Mouse (Mus musculus): ENCODE measurements around the gene Cdc34b. TPM values are rescaled to one million over a fixed set of nuclear protein-coding genes. Genes with fewer than 3 reads are reported as not detected.

Gene Cdc34b
- polyA plus RNA-seq, 1 experiment from 2014 or later: 0.23 TPM

GRCm38 (mm10) chr11:94759916-94760315, 18.3 kb downstream of the Cdc34b start:
- H3K4me2 ChIP-seq (replicated peaks): no peak overlapping the region
- H3K27me3 ChIP-seq: no peaks in the 10 kb centered on the region
- no peaks in the 10 kb centered on the region for H3K36me3 ChIP-seq
- no peaks in the 10 kb centered on the region for H3K9me3 ChIP-seq (replicated peaks)
- WGBS: 84% methylated on average over 6 of the region's 6 CpGs
- H3K4me1 ChIP-seq: no peaks in the 10 kb centered on the region
- no peak overlapping the region for H3K9ac ChIP-seq
- ATAC-seq (ENCODE audit: low FRiP score): no peak
- no peak overlapping the region for H3K4me3 ChIP-seq
- H3K27ac ChIP-seq: no peak overlapping the region

GRCm38 (mm10) chr11:94760364-94760763, 18.8 kb downstream of the Cdc34b start:
- H3K36me3 ChIP-seq: no peaks in the 10 kb centered on the region
- H3K4me1 ChIP-seq: no peaks in the 10 kb centered on the region
- WGBS: 91% methylated on average over 3 of the region's 3 CpGs
- no peak overlapping the region for H3K4me2 ChIP-seq (replicated peaks)
- ATAC-seq (ENCODE audit: low FRiP score): no peak
- no peak overlapping the region for H3K4me3 ChIP-seq
- H3K27me3 ChIP-seq: no peaks in the 10 kb centered on the region
- H3K9me3 ChIP-seq (replicated peaks): no peaks in the 10 kb centered on the region
- no peak overlapping the region for H3K9ac ChIP-seq
- no peak overlapping the region for H3K27ac ChIP-seq

GRCm38 (mm10) chr11:94760799-94761198, 19.2 kb downstream of the Cdc34b start:
- Histone ChIP-seq H3K27me3 (no peaks in the 10 kb centered on the region), H3K9ac (no peak overlapping the region), H3K27ac (no peak overlapping the region), H3K36me3 (no peaks in the 10 kb centered on the region), H3K4me2 (replicated peaks) (no peak overlapping the region), H3K9me3 (replicated peaks) (no peaks in the 10 kb centered on the region), H3K4me3 (no peak overlapping the region), H3K4me1 (no peaks in the 10 kb centered on the region)
- ATAC-seq (ENCODE audit: low FRiP score): no peak
- WGBS: 77% methylated on average over 7 of the region's 7 CpGs

GRCm38 (mm10) chr11:94762281-94762680, 20.7 kb downstream of the Cdc34b start:
- H3K4me1 ChIP-seq: no peaks in the 10 kb centered on the region
- H3K27ac ChIP-seq: no peak overlapping the region
- H3K9ac ChIP-seq: no peak overlapping the region
- H3K36me3 ChIP-seq: no peaks in the 10 kb centered on the region
- 86% methylated on average over 1 of the region's 1 CpGs for WGBS
- no peaks in the 10 kb centered on the region for H3K9me3 ChIP-seq (replicated peaks)
- no peak for ATAC-seq (ENCODE audit: low FRiP score)
- H3K4me3 ChIP-seq: no peak overlapping the region
- H3K27me3 ChIP-seq: no peaks in the 10 kb centered on the region
- H3K4me2 ChIP-seq (replicated peaks): no peak overlapping the region

- ATAC-seq (ENCODE audit: low FRiP score): no peak
- Histone ChIP-seq H3K27me3 (no peaks in the 10 kb centered on the region), H3K36me3 (no peaks in the 10 kb centered on the region), H3K27ac (no peak overlapping the region), H3K4me3 (no peak overlapping the region), H3K9me3 (replicated peaks) (no peaks in the 10 kb centered on the region), H3K4me2 (replicated peaks) (no peak overlapping the region), H3K4me1 (no peaks in the 10 kb centered on the region), H3K9ac (no peak overlapping the region)
- 37% methylated on average over 6 of the region's 6 CpGs for WGBS
Measured at GRCm38 (mm10) chr11:94762775-94763174, 21.2 kb downstream of the Cdc34b start.

GRCm38 (mm10) chr11:94767241-94767640, 25.7 kb downstream of the Cdc34b start:
- H3K4me1 ChIP-seq: no peaks in the 10 kb centered on the region
- H3K36me3 ChIP-seq: no peaks in the 10 kb centered on the region
- H3K9me3 ChIP-seq (replicated peaks): no peaks in the 10 kb centered on the region
- H3K27me3 ChIP-seq: no peaks in the 10 kb centered on the region
- ATAC-seq (ENCODE audit: low FRiP score): no peak
- 89% methylated on average over 2 of the region's 2 CpGs for WGBS
- no peak overlapping the region for H3K4me3 ChIP-seq
- H3K4me2 ChIP-seq (replicated peaks): no peak overlapping the region
- H3K27ac ChIP-seq: no peak overlapping the region
- H3K9ac ChIP-seq: no peak overlapping the region

- Histone ChIP-seq H3K27ac (no peak overlapping the region), H3K27me3 (no peaks in the 10 kb centered on the region), H3K4me2 (replicated peaks) (no peak overlapping the region), H3K4me1 (no peaks in the 10 kb centered on the region), H3K4me3 (no peak overlapping the region), H3K9me3 (replicated peaks) (no peaks in the 10 kb centered on the region), H3K9ac (no peak overlapping the region), H3K36me3 (no peaks in the 10 kb centered on the region)
- ATAC-seq (ENCODE audit: low FRiP score): no peak
- WGBS: 82% methylated on average over 3 of the region's 3 CpGs
Measured at GRCm38 (mm10) chr11:94772363-94773055, 30.9 kb downstream of the Cdc34b start.

- WGBS: 83% methylated on average over 1 of the region's 1 CpGs
- H3K9ac ChIP-seq: no peak overlapping the region
- no peak overlapping the region for H3K27ac ChIP-seq
- H3K4me3 ChIP-seq: no peak overlapping the region
- no peaks in the 10 kb centered on the region for H3K27me3 ChIP-seq
- ATAC-seq (ENCODE audit: low FRiP score): no peak
- H3K4me1 ChIP-seq: no peaks in the 10 kb centered on the region
- no peaks in the 10 kb centered on the region for H3K36me3 ChIP-seq
- no peak overlapping the region for H3K4me2 ChIP-seq (replicated peaks)
- H3K9me3 ChIP-seq (replicated peaks): no peaks in the 10 kb centered on the region
Measured at GRCm38 (mm10) chr11:94773851-94774250, 32.3 kb downstream of the Cdc34b start.

GRCm38 (mm10) chr11:94774887-94775497, 33.4 kb downstream of the Cdc34b start:
- Histone ChIP-seq H3K27me3 (no peaks in the 10 kb centered on the region), H3K36me3 (no peaks in the 10 kb centered on the region), H3K27ac (no peak overlapping the region), H3K4me3 (no peak overlapping the region), H3K4me1 (no peaks in the 10 kb centered on the region), H3K9ac (no peak overlapping the region), H3K4me2 (replicated peaks) (no peak overlapping the region), H3K9me3 (replicated peaks) (no peaks in the 10 kb centered on the region)
- WGBS: 89% methylated on average over 5 of the region's 5 CpGs
- ATAC-seq (ENCODE audit: low FRiP score): no peak

- Histone ChIP-seq H3K27me3 (no peaks in the 10 kb centered on the region), H3K4me2 (replicated peaks) (no peak within 1 kb of the TSS), H3K27ac (no peak within 1 kb of the TSS), H3K9me3 (replicated peaks) (no peaks in the 10 kb centered on the region), H3K4me1 (no peaks in the 10 kb centered on the region), H3K4me3 (no peak within 1 kb of the TSS), H3K36me3 (no peaks in the 10 kb centered on the region), H3K9ac (no peak within 1 kb of the TSS)
- no peak for ATAC-seq (ENCODE audit: low FRiP score)
Measured at GRCm38 (mm10) chr11:94782603-94783002, 41.0 kb downstream of the Cdc34b start, which contains the start of gene Tmem92. Gene Tmem92 (minus strand): TSS chr11:94782703.

GRCm38 (mm10) chr11:94785247-94785646, 43.7 kb downstream of the Cdc34b start:
- Histone ChIP-seq H3K4me3 (no peak overlapping the region), H3K4me1 (no peaks in the 10 kb centered on the region), H3K9ac (no peak overlapping the region), H3K36me3 (no peaks in the 10 kb centered on the region), H3K27me3 (no peaks in the 10 kb centered on the region), H3K4me2 (replicated peaks) (no peak overlapping the region), H3K27ac (no peak overlapping the region), H3K9me3 (replicated peaks) (no peaks in the 10 kb centered on the region)
- no peak for ATAC-seq (ENCODE audit: low FRiP score)
- WGBS: 9% methylated on average over 2 of the region's 2 CpGs

- Histone ChIP-seq H3K27me3 (no peaks in the 10 kb centered on the region), H3K4me3 (no peak overlapping the region), H3K36me3 (no peaks in the 10 kb centered on the region), H3K27ac (no peak overlapping the region), H3K4me2 (replicated peaks) (no peak overlapping the region), H3K4me1 (no peaks in the 10 kb centered on the region), H3K9me3 (replicated peaks) (no peaks in the 10 kb centered on the region), H3K9ac (no peak overlapping the region)
- ATAC-seq (ENCODE audit: low FRiP score): no peak
Measured at GRCm38 (mm10) chr11:94791700-94792099, 50.1 kb downstream of the Cdc34b start.

Measured in hindbrain, embryonic 12.5 days (tissue).